Mouse (Mus musculus) hindbrain, embryonic 16.5 days (tissue): ENCODE data around the gene 2410004B18Rik. TPM values are rescaled to one million over a fixed set of nuclear protein-coding genes. Genes with fewer than 3 reads are reported as not detected.

Experiments
- ATAC-seq: fragments of 200-750 bp; cut with Nextera tagmentation; 2 replicates; pipeline ENCODE4 v1.8.0; 2017; ENCODE audit warnings: moderate TSS enrichment, moderate library complexity
- H3K27ac ChIP-seq: fragments of 300-500 bp; sonication (generic); 2 replicates; pipeline ENCODE4 v1.5.1; 2014; ENCODE audit warnings: low read depth, mild to moderate bottlenecking, control low read depth, low read length, moderate library complexity
- H3K27me3 ChIP-seq: fragments of 300-500 bp; sonication (generic); replicated peaks from 2 replicates; pipeline ENCODE4 v1.6.1; 2014; ENCODE audit warnings: low read length; ENCODE audit not compliant: control insufficient read depth, insufficient read depth
- H3K36me3 ChIP-seq: fragments of 300-500 bp; sonication (generic); 2 replicates; pipeline ENCODE4 v1.6.1; 2014; ENCODE audit warnings: mild to moderate bottlenecking, low read length, moderate library complexity, mixed read lengths; ENCODE audit not compliant: control insufficient read depth, insufficient read depth
- H3K4me1 ChIP-seq: fragments of 300-500 bp; sonication (generic); 2 replicates; pipeline ENCODE4 v1.6.1; 2014; ENCODE audit warnings: low read depth, low read length; ENCODE audit not compliant: control insufficient read depth, insufficient read depth
- H3K4me2 ChIP-seq: fragments of 300-500 bp; sonication (generic); 2 replicates; pipeline ENCODE4 v1.6.1; 2014; ENCODE audit warnings: mild to moderate bottlenecking, low read length, control low read depth, moderate library complexity
- H3K4me3 ChIP-seq: fragments of 300-500 bp; sonication (generic); 2 replicates; pipeline ENCODE4 v1.5.1; 2014; ENCODE audit warnings: mild to moderate bottlenecking, low read length, control low read depth, moderate library complexity
- H3K9ac ChIP-seq: fragments of 300-500 bp; sonication (generic); 2 replicates; pipeline ENCODE4 v1.6.1; 2014; ENCODE audit warnings: low read depth, mild to moderate bottlenecking, control low read depth, low read length, moderate library complexity
- H3K9me3 ChIP-seq: fragments of 300-500 bp; sonication (generic); 2 replicates; pipeline ENCODE4 v1.6.1; 2014; ENCODE audit warnings: mild to moderate bottlenecking, low read length, moderate library complexity; ENCODE audit not compliant: control insufficient read depth
- WGBS: fragments of 180-500 bp; shearing (Covaris S2); extraction: QIAGEN DNeasy Blood & Tissue Kit; methylation state at CpG from one replicate; pipeline ENCODE4 v1.1.7; 2014; 5-methylcytosine and 5-hydroxymethylcytosine counted together
- polyA plus RNA-seq: library from polyadenylated mRNA; unstranded; fragments of >200 nt; fragmentation: Nextera tagmentation; extraction: Ambion mirVana; gene quantifications from 2 replicates; pipeline ENCODE4 v1.2.1, GENCODE M21; 2015

2410004B18Rik gene
- polyA plus RNA-seq, 1 experiment from 2014 or later = 88.9 TPM

- Histone ChIP-seq H3K36me3 (no peaks in the 10 kb centered on the region), H3K4me1 (no peaks in the 10 kb centered on the region), H3K27me3 (no peaks in the 10 kb centered on the region), H3K9me3 (peaks cover 11% of the 10 kb centered on the region), H3K9ac (no peak overlapping the region), H3K27ac (no peak overlapping the region), H3K4me3 (no peak overlapping the region), H3K4me2 (no peak overlapping the region)
- 45% methylated on average over 10 of the region's 10 CpGs for WGBS
- ATAC-seq = no peak
Observed at GRCm38 (mm10) chr3:145971501-145971900, 33.7 kb downstream of the 2410004B18Rik start.

GRCm38 (mm10) chr3:145974986-145975385, 37.2 kb downstream of the 2410004B18Rik start:
- H3K27ac ChIP-seq = no peak overlapping the region
- ATAC-seq = no peak
- no peak overlapping the region for H3K9ac ChIP-seq
- H3K27me3 ChIP-seq = no peaks in the 10 kb centered on the region
- 94% methylated on average over 7 of the region's 7 CpGs for WGBS
- H3K4me2 ChIP-seq = no peak overlapping the region
- no peaks in the 10 kb centered on the region for H3K36me3 ChIP-seq
- H3K4me1 ChIP-seq = no peaks in the 10 kb centered on the region
- no peak overlapping the region for H3K4me3 ChIP-seq
- H3K9me3 ChIP-seq = peaks cover 15% of the 10 kb centered on the region

- H3K9me3 ChIP-seq = no peaks in the 10 kb centered on the region
- H3K9ac ChIP-seq = no peak overlapping the region
- no peak overlapping the region for H3K27ac ChIP-seq
- H3K4me2 ChIP-seq = no peak overlapping the region
- ATAC-seq = no peak
- no peak overlapping the region for H3K4me3 ChIP-seq
- H3K4me1 ChIP-seq = peaks cover 12% of the 10 kb centered on the region; the same call in 1 of the 2 replicates
- 88% methylated on average over 7 of the region's 7 CpGs for WGBS
- peaks cover 8% of the 10 kb centered on the region for H3K27me3 ChIP-seq
- H3K36me3 ChIP-seq = no peaks in the 10 kb centered on the region
Observed at GRCm38 (mm10) chr3:145985333-145985925, 47.6 kb downstream of the 2410004B18Rik start.

GRCm38 (mm10) chr3:145986317-145987001, 48.6 kb downstream of the 2410004B18Rik start:
- no peak overlapping the region for H3K4me3 ChIP-seq
- peaks cover 8% of the 10 kb centered on the region for H3K27me3 ChIP-seq
- no peak overlapping the region; the same call in 1 of the 2 replicates for H3K4me2 ChIP-seq
- ATAC-seq = no peak
- H3K36me3 ChIP-seq = no peaks in the 10 kb centered on the region
- H3K9me3 ChIP-seq = no peaks in the 10 kb centered on the region
- peaks cover 12% of the 10 kb centered on the region; the same call in 1 of the 2 replicates for H3K4me1 ChIP-seq
- H3K27ac ChIP-seq = no peak overlapping the region
- 54% methylated on average over 6 of the region's 6 CpGs for WGBS
- H3K9ac ChIP-seq = no peak overlapping the region

- WGBS = under 1% methylated on average over 45 of the region's 65 CpGs
- Histone ChIP-seq H3K4me3 (peak within 1 kb of the TSS; percentile 49), H3K27me3 (peaks cover 8% of the 10 kb centered on the region), H3K4me2 (peak within 1 kb of the TSS; percentile 75), H3K27ac (peak within 1 kb of the TSS; percentile 16; the same call in 1 of the 2 replicates), H3K36me3 (no peaks in the 10 kb centered on the region), H3K9ac (peak within 1 kb of the TSS; percentile 63), H3K9me3 (no peaks in the 10 kb centered on the region), H3K4me1 (peaks cover 12% of the 10 kb centered on the region; the same call in 1 of the 2 replicates)
- peak; percentile 88 for ATAC-seq
Observed at GRCm38 (mm10) chr3:145987268-145987969, 49.6 kb downstream of the 2410004B18Rik start, which contains the start of gene Syde2. Gene Syde2 (plus strand): TSS chr3:145987870.

GRCm38 (mm10) chr3:145987970-145988683, 50.3 kb downstream of the 2410004B18Rik start:
- peaks cover 12% of the 10 kb centered on the region; the same call in 1 of the 2 replicates for H3K4me1 ChIP-seq
- ATAC-seq = peak; percentile 78
- H3K9me3 ChIP-seq = no peaks in the 10 kb centered on the region
- peak overlapping the region; percentile 75 for H3K4me2 ChIP-seq
- H3K36me3 ChIP-seq = no peaks in the 10 kb centered on the region
- peaks cover 8% of the 10 kb centered on the region for H3K27me3 ChIP-seq
- H3K4me3 ChIP-seq = peak overlapping the region; percentile 49
- H3K27ac ChIP-seq = peak overlapping the region; percentile 16; the same call in 1 of the 2 replicates
- H3K9ac ChIP-seq = peak overlapping the region; percentile 63
- WGBS = under 1% methylated on average over 57 of the region's 101 CpGs

GRCm38 (mm10) chr3:145988684-145989575, 51.1 kb downstream of the 2410004B18Rik start:
- Histone ChIP-seq H3K9ac (peak overlapping the region; percentile 63), H3K4me1 (peaks cover 12% of the 10 kb centered on the region; the same call in 1 of the 2 replicates), H3K27me3 (peaks cover 8% of the 10 kb centered on the region), H3K4me2 (peak overlapping the region; percentile 75), H3K4me3 (peak overlapping the region; percentile 49), H3K27ac (no peak overlapping the region), H3K36me3 (no peaks in the 10 kb centered on the region), H3K9me3 (no peaks in the 10 kb centered on the region)
- WGBS = under 1% methylated on average over 31 of the region's 45 CpGs
- ATAC-seq = peak; percentile 59

- no peak overlapping the region for H3K9ac ChIP-seq
- no peaks in the 10 kb centered on the region for H3K9me3 ChIP-seq
- ATAC-seq = no peak
- peaks cover 8% of the 10 kb centered on the region for H3K27me3 ChIP-seq
- peak overlapping the region; percentile 49 for H3K4me3 ChIP-seq
- 12% methylated on average over 11 of the region's 11 CpGs for WGBS
- H3K27ac ChIP-seq = no peak overlapping the region
- no peaks in the 10 kb centered on the region for H3K36me3 ChIP-seq
- H3K4me2 ChIP-seq = peak overlapping the region; percentile 75
- peaks cover 12% of the 10 kb centered on the region; the same call in 1 of the 2 replicates for H3K4me1 ChIP-seq
Observed at GRCm38 (mm10) chr3:145989576-145990081, 51.8 kb downstream of the 2410004B18Rik start.
